Mouse (Mus musculus) ES-E14 (cell line): ENCODE measurements around the gene Gm42791. TPM values are rescaled to one million over a fixed set of nuclear protein-coding genes. Genes with fewer than 3 reads are reported as not detected.
A peak's percentile ranks its signal among the peaks of the same experiment; 100 is the strongest.

Experiments
- DNase-seq: peaks from one replicate; pipeline ENCODE4 v3.0.0-alpha.2; 2013; ENCODE audit warnings: low read depth, low spot score
- H3K27ac ChIP-seq: 2 replicates; pipeline ENCODE4 v1.5.1; 2012; ENCODE audit warnings: low read depth, mild to moderate bottlenecking, low read length, moderate library complexity, mixed read lengths; ENCODE audit not compliant: poor library complexity, insufficient read depth, severe bottlenecking
- H3K36me3 ChIP-seq: 2 replicates; pipeline ENCODE4 v1.6.1; 2012; ENCODE audit warnings: mild to moderate bottlenecking, low read length, moderate library complexity, mixed read lengths; ENCODE audit not compliant: control insufficient read depth, poor library complexity, insufficient read depth, severe bottlenecking
- H3K4me1 ChIP-seq, 2 experiments: fragments of 150-350 bp in 1 of 2; sonication (generic) in 1 of 2; 2 replicates each; pipeline ENCODE4 v1.6.1; 2012; ENCODE audit warnings: low read length in 2 of 2, mild to moderate bottlenecking in 1 of 2, mixed read lengths in 1 of 2; ENCODE audit not compliant: control insufficient read depth in 2 of 2, insufficient read depth in 2 of 2, poor library complexity in 1 of 2
- H3K4me3 ChIP-seq, 2 experiments: fragments of 150-350 bp in 1 of 2; sonication (generic) in 1 of 2; 2 replicates each; pipeline ENCODE4 v1.5.1; 2012; ENCODE audit warnings: low read length in 2 of 2, low read depth in 1 of 2, mild to moderate bottlenecking in 1 of 2, mixed read lengths in 1 of 2; ENCODE audit not compliant: insufficient read depth in 1 of 2, poor library complexity in 1 of 2, severe bottlenecking in 1 of 2
- H3K9ac ChIP-seq: 2 replicates; pipeline ENCODE4 v1.6.1; 2012; ENCODE audit warnings: low read depth, mild to moderate bottlenecking, low read length, mixed read lengths; ENCODE audit not compliant: poor library complexity, insufficient read depth, severe bottlenecking
- H3K9me3 ChIP-seq: fragments of 150-350 bp; sonication (generic); 2 replicates; pipeline ENCODE4 v1.6.1; 2012; ENCODE audit warnings: low read depth, mild to moderate bottlenecking, low read length; ENCODE audit not compliant: control insufficient read depth, insufficient read depth
- CHD2 ChIP-seq: IDR thresholded peaks from 2 replicates; pipeline ENCODE4 v1.6.1; 2014; ENCODE audit warnings: mild to moderate bottlenecking, low read depth, low read length, inconsistent platforms
- HCFC1 ChIP-seq: IDR thresholded peaks from 2 replicates; pipeline ENCODE4 v1.6.1; 2012; ENCODE audit warnings: low read length, inconsistent platforms, borderline replicate concordance; ENCODE audit not compliant: insufficient read depth
- MAFK ChIP-seq: IDR thresholded peaks from 2 replicates; pipeline ENCODE4 v1.6.1; 2014; ENCODE audit warnings: mild to moderate bottlenecking, low read depth, low read length, inconsistent platforms; ENCODE audit not compliant: insufficient read depth
- ZC3H11A ChIP-seq: IDR thresholded peaks from 2 replicates; pipeline ENCODE4 v1.6.1; 2012; ENCODE audit warnings: low read depth, mild to moderate bottlenecking, inconsistent platforms, low read length, borderline replicate concordance
- ZNF384 ChIP-seq: IDR thresholded peaks from 2 replicates; pipeline ENCODE4 v1.6.1; 2012; ENCODE audit warnings: low read depth, low read length, inconsistent platforms
- in situ Hi-C, 2 experiments: fragments of 600-800 bp; cut with MboI; formaldehyde crosslinking; loops; one replicate each; pipeline ENCODE4 v1.15.1; 2025; ENCODE audit warnings: low sequenced_read_pairs in 2 of 2, inconsistent platforms in 1 of 2; ENCODE audit not compliant: unreplicated experiment in 2 of 2
- total RNA-seq: library from RNA; depleted of rRNA; stranded (reverse); fragments of 300-350 nt; gene quantifications from 2 replicates; pipeline ENCODE4 v1.2.3, GENCODE M21; 2012

Gene Gm42791
- total RNA-seq, 1 experiment: not detected

DNA sequence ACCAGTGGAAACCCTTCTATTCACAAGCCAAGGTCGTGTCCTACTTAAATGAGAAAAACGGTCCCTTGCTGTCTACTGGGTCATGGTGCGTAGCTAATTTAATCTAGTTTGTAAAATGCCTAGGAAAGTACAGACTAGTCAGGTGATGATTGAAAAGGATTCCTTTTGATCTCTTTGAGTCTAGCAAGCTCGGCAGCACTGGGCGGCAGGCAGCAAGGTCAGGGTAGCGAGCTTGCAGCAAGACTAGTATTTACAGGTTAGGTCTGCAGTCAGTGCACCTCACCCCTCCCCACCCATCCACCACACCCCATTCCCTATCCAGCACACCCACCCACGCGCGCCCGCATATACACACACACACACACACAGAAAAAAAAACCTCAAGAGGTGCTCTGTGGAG is 34.7 kb downstream of the Gm42791 start:
- H3K4me3 ChIP-seq: peak overlapping the region in 1 of 2 experiments; percentile 46; a peak in 2 of 4 replicates
- H3K9ac ChIP-seq: no peak overlapping the region
- no peak for DNase-seq
- in situ Hi-C loops: no loop called here
- peaks cover 5 to 25% of the 10 kb centered on the region in 2 experiments; a peak in 3 of 4 replicates for H3K4me1 ChIP-seq
- TF ChIP-seq ZC3H11A (no peak), MAFK (no peak), CHD2 (no peak), ZNF384 (no peak), HCFC1 (no peak)
- no peak overlapping the region for H3K27ac ChIP-seq
- H3K36me3 ChIP-seq: peaks cover 2% of the 10 kb centered on the region; the same call in 1 of the 2 replicates
- H3K9me3 ChIP-seq: no peaks in the 10 kb centered on the region

DNA sequence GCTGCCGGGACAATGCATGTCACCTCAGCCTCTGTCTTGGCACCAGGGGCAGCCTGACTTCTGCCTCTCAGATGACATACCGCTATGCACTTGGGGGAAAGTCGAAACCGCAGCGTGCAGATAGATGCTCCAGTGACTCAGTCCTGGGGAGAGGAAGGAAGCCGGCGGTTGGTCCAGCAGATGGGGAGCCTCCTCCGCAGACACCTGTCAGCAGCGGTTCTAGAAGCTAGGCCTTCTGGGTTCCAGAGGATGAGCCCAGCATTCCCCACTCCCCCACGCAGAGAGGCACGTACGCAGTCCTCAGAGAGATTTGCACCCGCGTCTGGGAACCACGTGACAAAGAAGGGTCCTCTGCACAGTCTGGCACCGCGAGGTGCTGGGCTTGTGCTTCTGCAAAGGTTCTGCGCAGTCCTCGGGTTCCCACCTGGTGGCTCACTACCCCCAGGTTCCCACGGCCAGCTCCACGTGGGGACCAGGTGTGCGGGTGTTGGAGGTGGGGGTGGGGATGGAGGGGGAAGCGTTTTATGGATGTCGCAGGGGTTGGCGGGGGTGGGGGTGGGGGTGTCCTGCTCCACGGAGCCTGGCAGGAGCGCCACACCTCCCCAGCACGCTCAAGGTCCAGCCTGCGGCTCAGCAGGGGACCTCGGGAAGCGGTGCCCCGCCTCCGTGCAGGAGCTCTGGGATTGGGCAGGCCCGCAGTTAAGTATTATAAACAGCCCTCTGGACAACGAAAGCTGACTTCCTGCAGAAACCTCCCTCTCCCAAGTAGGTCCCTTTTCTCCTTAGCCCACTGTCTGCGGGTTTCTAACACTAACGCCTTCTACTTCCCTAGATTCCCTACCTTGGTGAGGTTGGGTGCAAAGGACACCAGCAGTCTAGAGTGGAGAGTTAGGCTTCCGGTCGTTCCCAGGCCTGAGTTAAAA is 35.6 kb downstream of the Gm42791 start:
- H3K9me3 ChIP-seq: no peaks in the 10 kb centered on the region
- in situ Hi-C loops: no loop called here
- TF ChIP-seq MAFK (no peak), HCFC1 (no peak), ZNF384 (no peak), ZC3H11A (no peak), CHD2 (no peak)

DNA sequence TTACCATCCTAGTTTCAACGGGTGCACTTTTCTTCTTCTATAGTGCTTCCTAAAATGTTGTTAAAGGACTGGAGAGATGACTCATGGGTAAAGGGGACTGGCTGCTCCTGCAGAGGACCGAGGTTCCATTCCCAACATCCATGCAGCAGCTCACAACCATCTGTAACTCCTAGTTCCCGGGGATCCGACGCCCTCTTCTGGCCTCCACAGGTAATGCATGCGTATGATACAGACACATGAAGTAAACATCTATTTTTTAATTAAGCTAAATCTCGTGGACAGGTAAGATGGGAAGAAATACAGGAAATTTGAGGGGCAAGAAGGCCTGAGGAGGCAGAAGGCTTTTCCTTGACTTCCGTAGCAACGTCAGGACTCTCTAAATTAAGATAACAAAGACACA is 36.6 kb downstream of the Gm42791 start:
- DNase-seq: no peak
- Histone ChIP-seq H3K9ac (no peak overlapping the region), H3K36me3 (peaks cover 2% of the 10 kb centered on the region; the same call in 1 of the 2 replicates), H3K27ac (no peak overlapping the region), H3K9me3 (no peaks in the 10 kb centered on the region), H3K4me1 (peaks cover 9 to 29% of the 10 kb centered on the region in 2 experiments; a peak in 3 of 4 replicates), H3K4me3 (no peak overlapping the region)
- TF ChIP-seq HCFC1: no peak
- TF ChIP-seq ZC3H11A: no peak
- TF ChIP-seq ZNF384: no peak
- TF ChIP-seq CHD2: no peak
- TF ChIP-seq MAFK: no peak
- in situ Hi-C loops: no loop called here

More for the DNA sequence above, 35.6 kb downstream of the Gm42791 start:
- H3K36me3 ChIP-seq: peaks cover 2% of the 10 kb centered on the region; the same call in 1 of the 2 replicates
- peak overlapping the region; percentile 38; the same call in 1 of the 2 replicates for H3K9ac ChIP-seq
- DNase-seq: no peak
- H3K4me3 ChIP-seq: peak overlapping the region; percentile 46 to 50
- H3K4me1 ChIP-seq: peaks cover 9 to 28% of the 10 kb centered on the region in 2 experiments; a peak in 3 of 4 replicates
- H3K27ac ChIP-seq: peak overlapping the region; percentile 19; the same call in 1 of the 2 replicates

DNA sequence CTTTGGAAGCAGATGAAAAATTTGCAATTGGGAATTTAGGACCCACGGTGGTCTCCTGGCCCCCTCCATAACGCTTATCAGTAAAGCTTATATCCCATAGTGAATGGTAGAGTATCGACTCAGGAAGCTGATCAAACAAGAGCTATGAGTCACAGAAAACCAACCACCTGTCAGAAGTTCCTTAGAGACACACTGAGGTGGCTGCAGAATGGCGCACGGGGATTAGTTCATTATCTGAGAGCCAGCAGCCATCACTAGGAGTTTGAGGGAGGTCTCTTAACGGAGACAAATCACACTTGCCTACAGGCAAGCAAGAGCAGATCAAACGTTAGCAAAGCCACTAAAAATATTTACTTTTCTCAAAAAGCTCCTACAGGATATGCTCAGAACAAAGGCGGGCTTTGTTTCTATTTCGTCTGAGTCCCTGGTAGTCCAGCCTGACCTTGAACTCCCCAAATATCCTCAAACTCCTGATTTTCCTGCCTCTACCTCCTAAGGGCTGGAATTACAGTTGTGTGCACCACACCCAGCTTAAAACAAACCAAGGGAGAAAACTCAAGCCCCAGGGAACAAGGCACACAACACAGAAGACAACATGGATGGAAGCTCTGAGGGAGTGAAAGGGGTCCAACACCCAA is 37.9 kb downstream of the Gm42791 start:
- peak overlapping the region in 1 of 2 experiments; percentile 1; a peak in 1 of 4 replicates for H3K4me3 ChIP-seq
- peak overlapping the region; percentile 20; the same call in 1 of the 2 replicates for H3K9ac ChIP-seq
- H3K27ac ChIP-seq: peak overlapping the region; percentile 62; the same call in 1 of the 2 replicates
- in situ Hi-C loops: no loop called here
- no peaks in the 10 kb centered on the region for H3K9me3 ChIP-seq
- TF ChIP-seq MAFK: no peak
- peaks cover 9 to 33% of the 10 kb centered on the region in 2 experiments; a peak in 3 of 4 replicates for H3K4me1 ChIP-seq
- no peak for DNase-seq
- H3K36me3 ChIP-seq: no peaks in the 10 kb centered on the region
